Mouse (Mus musculus) midbrain, embryonic 11.5 days (tissue): ENCODE data around the gene Zfp335. TPM values are rescaled to one million over a fixed set of nuclear protein-coding genes. Genes with fewer than 3 reads are reported as not detected.
A peak's percentile ranks its signal among the peaks of the same experiment; 100 is the strongest.
"Not testable (repeated sequence)": the region's sequence is repeated elsewhere in the genome, so short reads cannot be mapped to it uniquely, and the experiment has no call there.

Experiments used
- ATAC-seq: fragments of 200-750 bp; cut with Nextera tagmentation; 2 replicates; pipeline ENCODE4 v1.8.0; 2017; ENCODE audit warnings: moderate TSS enrichment, moderate library complexity; ENCODE audit not compliant: low FRiP score
- DNase-seq: peaks from one replicate; pipeline ENCODE4 v3.0.0; 2015; ENCODE audit warnings: low spot score; ENCODE audit errors: missing footprints
- H3K27ac ChIP-seq: fragments of 300-500 bp; sonication (generic); 2 replicates; pipeline ENCODE4 v1.5.1; 2014; ENCODE audit warnings: low read depth, low read length
- H3K27me3 ChIP-seq: fragments of 300-500 bp; sonication (generic); 2 replicates; pipeline ENCODE4 v1.6.1; 2014; ENCODE audit warnings: mild to moderate bottlenecking, low read length, moderate library complexity, mixed read lengths; ENCODE audit not compliant: control insufficient read depth, insufficient read depth
- H3K36me3 ChIP-seq: fragments of 300-500 bp; sonication (generic); 2 replicates; pipeline ENCODE4 v1.6.1; 2014; ENCODE audit warnings: mild to moderate bottlenecking, low read length, moderate library complexity, mixed read lengths; ENCODE audit not compliant: control insufficient read depth, insufficient read depth
- H3K4me1 ChIP-seq: fragments of 300-500 bp; sonication (generic); 2 replicates; pipeline ENCODE4 v1.6.1; 2014; ENCODE audit warnings: low read length; ENCODE audit not compliant: control insufficient read depth, insufficient read depth
- H3K4me2 ChIP-seq: fragments of 300-500 bp; sonication (generic); 2 replicates; pipeline ENCODE4 v1.6.1; 2014; ENCODE audit warnings: mild to moderate bottlenecking, moderate library complexity
- H3K4me3 ChIP-seq: fragments of 300-500 bp; sonication (generic); 2 replicates; pipeline ENCODE4 v1.5.1; 2014; ENCODE audit warnings: low read depth, low read length
- H3K9ac ChIP-seq: fragments of 300-500 bp; sonication (generic); 2 replicates; pipeline ENCODE4 v1.6.1; 2014; ENCODE audit warnings: low read length
- H3K9me3 ChIP-seq: fragments of 300-500 bp; sonication (generic); 2 replicates; pipeline ENCODE4 v1.6.1; 2016; ENCODE audit warnings: low read length; ENCODE audit not compliant: control insufficient read depth
- WGBS: fragments of 180-500 bp; shearing (Covaris S2); extraction: QIAGEN DNeasy Blood & Tissue Kit; methylation state at CpG from one replicate; pipeline ENCODE4 v1.1.7; 2014; 5-methylcytosine and 5-hydroxymethylcytosine counted together
- polyA plus RNA-seq: library from polyadenylated mRNA; unstranded; fragments of >200 nt; fragmentation: Nextera tagmentation; extraction: Ambion mirVana; gene quantifications from 2 replicates; pipeline ENCODE4 v1.2.1, GENCODE M21; 2014

Gene Zfp335
- polyA plus RNA-seq, 1 experiment from 2014 or later: 8.8 TPM

GRCm38 (mm10) chr2:164868491-164868890 is 43.1 kb downstream of the Zfp335 start:
- DNase-seq (no peak), ATAC-seq (no peak)
- no peaks in the 10 kb centered on the region for H3K36me3 ChIP-seq
- H3K4me1 ChIP-seq: no peaks in the 10 kb centered on the region
- no peak overlapping the region for H3K9ac ChIP-seq
- H3K4me3 ChIP-seq: no peak overlapping the region
- H3K9me3 ChIP-seq: peaks cover 4% of the 10 kb centered on the region
- H3K27me3 ChIP-seq: no peaks in the 10 kb centered on the region
- WGBS: 81% methylated on average over 7 of the region's 7 CpGs
- H3K27ac ChIP-seq: no peak overlapping the region
- no peak overlapping the region for H3K4me2 ChIP-seq

GRCm38 (mm10) chr2:164867566-164867965 is 44.0 kb downstream of the Zfp335 start:
- Histone ChIP-seq H3K9ac (no peak overlapping the region), H3K36me3 (no peaks in the 10 kb centered on the region), H3K4me3 (no peak overlapping the region), H3K9me3 (peaks cover 4% of the 10 kb centered on the region), H3K27ac (no peak overlapping the region), H3K4me1 (no peaks in the 10 kb centered on the region), H3K4me2 (no peak overlapping the region), H3K27me3 (no peaks in the 10 kb centered on the region)
- ATAC-seq (no peak), DNase-seq (no peak)
- WGBS: 93% methylated on average over 7 of the region's 7 CpGs

- H3K9ac ChIP-seq: no peak overlapping the region
- DNase-seq: no peak
These were observed 44.6 kb downstream of the Zfp335 start for GRCm38 (mm10) chr2:164866741-164867551.

GRCm38 (mm10) chr2:164864593-164864992 is 47.0 kb downstream of the Zfp335 start:
- H3K9me3 ChIP-seq: peaks cover 4% of the 10 kb centered on the region

More at GRCm38 (mm10) chr2:164866741-164867551, 44.6 kb downstream of the Zfp335 start:
- Histone ChIP-seq H3K27ac (no peak overlapping the region), H3K4me2 (no peak overlapping the region), H3K4me1 (no peaks in the 10 kb centered on the region), H3K4me3 (no peak overlapping the region), H3K27me3 (no peaks in the 10 kb centered on the region), H3K36me3 (no peaks in the 10 kb centered on the region), H3K9me3 (peaks cover 4% of the 10 kb centered on the region)
- 71% methylated on average over 16 of the region's 16 CpGs for WGBS
- ATAC-seq: peak; percentile 38; the same call in 1 of the 2 replicates

GRCm38 (mm10) chr2:164863411-164863810 is 48.1 kb downstream of the Zfp335 start:
- not testable (repeated sequence) for H3K4me1 ChIP-seq, H3K9me3 ChIP-seq, DNase-seq, H3K27me3 ChIP-seq, H3K9ac ChIP-seq, H3K36me3 ChIP-seq, H3K4me2 ChIP-seq, H3K4me3 ChIP-seq, ATAC-seq, H3K27ac ChIP-seq
- 94% methylated on average over 7 of the region's 9 CpGs for WGBS

More at GRCm38 (mm10) chr2:164864593-164864992, 47.0 kb downstream of the Zfp335 start:
- Histone ChIP-seq H3K4me3 (no peak overlapping the region), H3K4me2 (no peak overlapping the region), H3K36me3 (no peaks in the 10 kb centered on the region), H3K27me3 (no peaks in the 10 kb centered on the region), H3K27ac (no peak overlapping the region), H3K4me1 (no peaks in the 10 kb centered on the region), H3K9ac (no peak overlapping the region)
- DNase-seq (no peak), ATAC-seq (no peak)
- 81% methylated on average over 4 of the region's 4 CpGs for WGBS

- Histone ChIP-seq H3K36me3 (no peaks in the 10 kb centered on the region), H3K4me2 (no peak overlapping the region), H3K4me1 (peaks cover 7% of the 10 kb centered on the region), H3K4me3 (no peak overlapping the region), H3K9ac (no peak overlapping the region), H3K9me3 (no peaks in the 10 kb centered on the region), H3K27ac (no peak overlapping the region), H3K27me3 (no peaks in the 10 kb centered on the region; the same call in 1 of the 2 replicates)
- WGBS: 65% methylated on average over 9 of the region's 9 CpGs
- ATAC-seq (no peak), DNase-seq (no peak)
These were observed 49.2 kb downstream of the Zfp335 start for GRCm38 (mm10) chr2:164862179-164862861.

- H3K27me3 ChIP-seq: peaks cover 2% of the 10 kb centered on the region; the same call in 1 of the 2 replicates
- ATAC-seq (no peak), DNase-seq (no peak)
- WGBS: 78% methylated on average over 4 of the region's 4 CpGs
- no peak overlapping the region for H3K9ac ChIP-seq
- H3K27ac ChIP-seq: no peak overlapping the region
- no peaks in the 10 kb centered on the region for H3K9me3 ChIP-seq
- H3K4me3 ChIP-seq: no peak overlapping the region
- no peaks in the 10 kb centered on the region for H3K36me3 ChIP-seq
- no peak overlapping the region for H3K4me2 ChIP-seq
- H3K4me1 ChIP-seq: peaks cover 9% of the 10 kb centered on the region
These were observed 50.5 kb downstream of the Zfp335 start for GRCm38 (mm10) chr2:164861094-164861493.

GRCm38 (mm10) chr2:164859640-164860432 is 51.7 kb downstream of the Zfp335 start:
- H3K36me3 ChIP-seq: no peaks in the 10 kb centered on the region
- H3K4me1 ChIP-seq: peaks cover 9% of the 10 kb centered on the region
- H3K27me3 ChIP-seq: peaks cover 2% of the 10 kb centered on the region; the same call in 1 of the 2 replicates
- no peak overlapping the region for H3K9ac ChIP-seq
- no peak overlapping the region for H3K27ac ChIP-seq
- ATAC-seq: no peak
- 59% methylated on average over 9 of the region's 9 CpGs for WGBS
- no peak overlapping the region for H3K4me3 ChIP-seq
- H3K4me2 ChIP-seq: no peak overlapping the region
- no peaks in the 10 kb centered on the region for H3K9me3 ChIP-seq
- DNase-seq: no peak
